Mouse (Mus musculus): ENCODE results near the gene Nek5.
A peak's percentile ranks its signal among the peaks of the same experiment; 100 is the strongest.

The Nek5 gene

GRCm38 (mm10) chr8:22089226-22089625 is 35.6 kb downstream of the Nek5 start:
- DNase-seq (ENCODE audit: extremely low read depth, low read depth): no peak

GRCm38 (mm10) chr8:22079313-22080007 is 45.4 kb downstream of the Nek5 start:
- DNase-seq (ENCODE audit: extremely low read depth, low read depth): no peak

GRCm38 (mm10) chr8:22061126-22061525 is 63.7 kb downstream of the Nek5 start:
- DNase-seq (ENCODE audit: extremely low read depth, low read depth): no peak

GRCm38 (mm10) chr8:22060446-22060889 is 64.4 kb downstream of the Nek5 start, which contains the start of gene Alg11:
Gene Alg11 (plus strand): TSS chr8:22060721.
- DNase-seq (ENCODE audit: extremely low read depth, low read depth): peak; percentile 93

- DNase-seq (ENCODE audit: extremely low read depth, low read depth): peak; percentile 26
These were observed 64.9 kb downstream of the Nek5 start, which contains the start of gene Atp7b for GRCm38 (mm10) chr8:22059821-22060445. Gene Atp7b (minus strand): TSS chr8:22060305.

GRCm38 (mm10) chr8:22059153-22059738 is 65.6 kb downstream of the Nek5 start:
- DNase-seq (ENCODE audit: extremely low read depth, low read depth): peak; percentile 34

GRCm38 (mm10) chr8:22058368-22058767 is 66.5 kb downstream of the Nek5 start:
- DNase-seq (ENCODE audit: extremely low read depth, low read depth): peak; percentile 35

- peak; percentile 68 for DNase-seq (ENCODE audit: extremely low read depth, low read depth)
These were observed 68.0 kb downstream of the Nek5 start for GRCm38 (mm10) chr8:22056850-22057249.

- no peak for DNase-seq (ENCODE audit: extremely low read depth, low read depth)
These were observed 69.4 kb downstream of the Nek5 start for GRCm38 (mm10) chr8:22055492-22055877.

- DNase-seq (ENCODE audit: extremely low read depth, low read depth): peak; percentile 64
These were observed 70.0 kb downstream of the Nek5 start for GRCm38 (mm10) chr8:22054674-22055491.

GRCm38 (mm10) chr8:22047699-22048464 is 77.0 kb downstream of the Nek5 start:
- no peak for DNase-seq (ENCODE audit: extremely low read depth, low read depth)

GRCm38 (mm10) chr8:22043706-22044105 is 81.1 kb downstream of the Nek5 start:
- no peak for DNase-seq (ENCODE audit: extremely low read depth, low read depth)

GRCm38 (mm10) chr8:22042515-22042914 is 82.3 kb downstream of the Nek5 start:
- no peak for DNase-seq (ENCODE audit: extremely low read depth, low read depth)

GRCm38 (mm10) chr8:22040153-22040509 is 84.7 kb downstream of the Nek5 start:
- DNase-seq (ENCODE audit: extremely low read depth, low read depth): no peak

GRCm38 (mm10) chr8:22039468-22040152 is 85.2 kb downstream of the Nek5 start:
- no peak for DNase-seq (ENCODE audit: extremely low read depth, low read depth)

- DNase-seq (ENCODE audit: extremely low read depth, low read depth): no peak
These were observed 87.8 kb downstream of the Nek5 start for GRCm38 (mm10) chr8:22037022-22037421.

GRCm38 (mm10) chr8:22036137-22036536 is 88.7 kb downstream of the Nek5 start:
- DNase-seq (ENCODE audit: extremely low read depth, low read depth): no peak

GRCm38 (mm10) chr8:22030990-22031389 is 93.9 kb downstream of the Nek5 start:
- no peak for DNase-seq (ENCODE audit: extremely low read depth, low read depth)

- no peak for DNase-seq (ENCODE audit: extremely low read depth, low read depth)
These were observed 95.9 kb downstream of the Nek5 start for GRCm38 (mm10) chr8:22028973-22029372.

GRCm38 (mm10) chr8:22025241-22025640 is 99.6 kb downstream of the Nek5 start:
- no peak for DNase-seq (ENCODE audit: extremely low read depth, low read depth)

Measured in MEL-GATA-1-ER (cell line).